Mouse (Mus musculus): ENCODE data around the gene Ptgfrn.

DNA sequence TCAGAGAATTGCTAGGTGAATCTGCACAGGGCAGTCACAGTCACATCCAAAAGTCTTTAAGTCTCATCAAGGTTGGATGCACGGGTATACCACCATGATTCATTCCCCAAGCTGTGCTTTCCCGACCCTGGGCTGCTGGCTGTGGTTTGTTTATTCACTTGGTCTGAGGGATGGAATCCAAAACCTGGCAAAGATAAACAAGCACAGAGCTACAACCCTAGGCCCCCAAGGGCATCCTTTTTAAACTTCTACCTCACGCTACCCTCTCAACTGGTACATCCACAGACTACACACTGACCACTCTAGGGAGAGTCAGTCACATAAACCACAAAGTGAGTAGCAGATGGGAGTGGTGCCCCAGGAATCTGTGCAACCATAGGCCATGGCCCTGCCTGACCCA lies 1.8 kb downstream of the Ptgfrn start:
- TF ChIP-seq CTCF (IDR thresholded peaks at IDR 0.05) = no peak
- no peak for TF ChIP-seq POLR2A (IDR thresholded peaks at IDR 0.05; ENCODE audit: insufficient read depth, low read depth, low read length)
